Mouse (Mus musculus) left cerebral cortex, adult 8-10 months (tissue): ENCODE measurements around the gene Agtr2. TPM values are rescaled to one million over a fixed set of nuclear protein-coding genes. Genes with fewer than 3 reads are reported as not detected.
"Not testable (repeated sequence)": the region's sequence is repeated elsewhere in the genome, so short reads cannot be mapped to it uniquely, and the experiment has no call there.

Source experiments
- DNase-seq, 2 experiments: peaks; one replicate each; pipeline ENCODE4 v3.0.0; 2022; ENCODE audit warnings: low spot score in 2 of 2
- total RNA-seq, 4 experiments: library from RNA; stranded (reverse); gene quantifications; 2 replicates each; pipeline ENCODE4 v1.2.4; 2022

Gene Agtr2
- 1 to 10 TPM in 3 of 4 experiments, under 1 TPM in 1; 0.61 to 1.2 (median 1.1) TPM for total RNA-seq

GRCm38 (mm10) chrX:21484414-21484813, at the start of gene Agtr2:
Gene Agtr2, plus strand, starts transcription at chrX:21484544.
- no peak for DNase-seq

- no peak for DNase-seq
Observed at GRCm38 (mm10) chrX:21452519-21452918, 31.8 kb upstream of the Agtr2 start.

GRCm38 (mm10) chrX:21488111-21488510, 3.8 kb downstream of the Agtr2 start:
- no peak for DNase-seq

- no peak for DNase-seq
Observed at GRCm38 (mm10) chrX:21500242-21500641, 15.9 kb downstream of the Agtr2 start.

GRCm38 (mm10) chrX:21507333-21507732, 23.0 kb downstream of the Agtr2 start:
- DNase-seq, result not testable (repeated sequence)

GRCm38 (mm10) chrX:21522590-21522989, 38.2 kb downstream of the Agtr2 start:
- DNase-seq, result no peak

Other genes starting within 250 kb of the Agtr2 start
- gene Slc6a14, start 230.4 kb downstream of the Agtr2 start, total RNA-seq, result not detected